Mouse (Mus musculus): ENCODE data around the gene Arhgef11.

Arhgef11 gene

DNA sequence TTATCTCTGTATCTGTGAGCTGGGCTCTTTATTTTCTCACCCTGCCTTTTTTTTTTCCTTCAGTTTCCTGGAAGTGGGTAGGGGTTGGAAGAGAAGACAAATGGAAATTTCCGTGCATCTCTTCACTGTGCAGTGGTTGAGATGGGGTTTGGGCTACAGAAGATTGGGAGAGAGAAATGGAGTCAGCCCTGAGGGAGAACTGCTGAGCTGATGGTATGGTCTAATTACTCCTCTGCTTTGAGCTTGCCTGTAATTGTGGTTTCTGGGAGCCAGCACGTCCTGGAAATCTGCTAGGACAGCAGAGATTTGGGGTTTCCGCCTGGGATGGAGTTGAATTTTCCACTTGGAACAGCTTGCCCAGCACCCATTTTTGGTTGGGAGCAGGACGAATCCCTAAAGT is 43.1 kb downstream of the Arhgef11 start:
- in situ Hi-C loops (cut with MboI, MseI) = no loop called here

GRCm38 (mm10) chr3:87661291-87661690 is 43.9 kb downstream of the Arhgef11 start:
- in situ Hi-C loops (cut with MboI, MseI) = no loop called here

DNA sequence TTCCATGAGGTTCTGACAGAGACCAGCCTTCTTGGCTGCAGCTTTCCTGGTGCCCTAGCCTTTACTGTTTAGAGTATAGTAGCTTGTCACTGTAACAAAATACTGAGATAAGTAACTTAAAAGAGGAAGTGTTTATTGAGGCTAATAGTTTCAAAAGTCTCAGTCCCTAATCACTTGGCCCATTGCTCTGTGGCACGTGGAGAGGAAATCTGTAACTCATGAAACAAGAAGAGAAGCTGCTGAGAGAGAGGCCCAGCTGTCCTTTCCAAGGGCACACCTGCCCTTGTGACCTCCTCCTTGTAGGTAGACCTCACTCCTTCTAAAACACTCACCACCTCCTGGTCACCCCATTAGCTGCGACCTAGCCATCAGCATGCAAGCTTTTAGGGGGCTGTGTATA is 101.2 kb downstream of the Arhgef11 start:
- in situ Hi-C loops (cut with MboI, MseI) = no loop called here

GRCm38 (mm10) chr3:87724556-87724955 is 107.2 kb downstream of the Arhgef11 start:
- in situ Hi-C loops (cut with MboI, MseI) = no loop called here

GRCm38 (mm10) chr3:87725396-87726160 is 108.2 kb downstream of the Arhgef11 start:
- in situ Hi-C loops (cut with MboI, MseI) = no loop called here

DNA sequence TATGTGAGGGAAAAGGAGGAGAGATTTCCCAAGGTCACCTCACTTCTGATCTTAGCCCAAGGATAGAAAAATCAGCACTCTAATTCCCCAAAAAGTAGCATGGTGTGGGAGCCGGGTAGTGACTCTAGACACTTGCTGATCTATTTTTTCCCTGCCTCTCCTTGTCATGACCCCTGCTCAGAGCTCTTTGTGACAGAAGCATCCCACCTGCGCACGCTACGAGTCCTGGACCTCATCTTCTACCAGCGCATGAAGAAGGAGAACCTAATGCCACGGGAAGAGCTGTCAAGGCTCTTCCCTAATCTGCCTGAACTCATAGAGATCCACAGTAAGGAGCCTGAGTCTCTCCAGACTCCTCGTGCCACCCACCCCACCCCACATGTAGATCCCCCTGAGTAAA is 108.8 kb downstream of the Arhgef11 start:
- in situ Hi-C loops (cut with MboI, MseI) = no loop called here

- in situ Hi-C loops (cut with MboI, MseI) = no loop called here
Observed at GRCm38 (mm10) chr3:87728696-87729095, 111.3 kb downstream of the Arhgef11 start.

GRCm38 (mm10) chr3:87733098-87733497 is 115.7 kb downstream of the Arhgef11 start:
- in situ Hi-C loops (cut with MboI, MseI) = no loop called here

GRCm38 (mm10) chr3:87733984-87734761 is 116.8 kb downstream of the Arhgef11 start:
- in situ Hi-C loops (cut with MboI, MseI) = no loop called here

DNA sequence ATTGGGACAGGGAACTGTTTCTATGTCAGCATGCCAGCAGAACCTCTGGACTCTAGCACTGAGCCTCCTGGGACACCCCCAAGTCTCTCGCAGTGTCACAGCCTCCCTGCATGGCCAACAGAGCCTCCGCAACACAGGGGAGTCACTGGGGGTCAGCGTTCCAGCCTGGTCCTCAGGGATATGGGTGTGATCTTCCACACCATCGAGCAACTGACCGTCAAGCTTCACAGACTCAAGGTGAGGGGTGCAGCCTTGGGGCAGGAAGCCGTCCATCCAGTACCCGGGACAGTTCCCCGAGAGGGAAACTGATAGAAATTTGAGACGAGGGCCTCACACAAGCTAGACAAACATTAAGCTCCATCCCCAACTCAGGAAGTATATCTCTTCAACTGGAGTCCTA is 118.0 kb downstream of the Arhgef11 start:
- in situ Hi-C loops (cut with MboI, MseI) = no loop called here

GRCm38 (mm10) chr3:87738906-87739305 is 121.5 kb downstream of the Arhgef11 start:
- in situ Hi-C loops (cut with MboI, MseI) = no loop called here

GRCm38 (mm10) chr3:87742013-87742412 is 124.7 kb downstream of the Arhgef11 start:
- in situ Hi-C loops (cut with MboI, MseI) = no loop called here

DNA sequence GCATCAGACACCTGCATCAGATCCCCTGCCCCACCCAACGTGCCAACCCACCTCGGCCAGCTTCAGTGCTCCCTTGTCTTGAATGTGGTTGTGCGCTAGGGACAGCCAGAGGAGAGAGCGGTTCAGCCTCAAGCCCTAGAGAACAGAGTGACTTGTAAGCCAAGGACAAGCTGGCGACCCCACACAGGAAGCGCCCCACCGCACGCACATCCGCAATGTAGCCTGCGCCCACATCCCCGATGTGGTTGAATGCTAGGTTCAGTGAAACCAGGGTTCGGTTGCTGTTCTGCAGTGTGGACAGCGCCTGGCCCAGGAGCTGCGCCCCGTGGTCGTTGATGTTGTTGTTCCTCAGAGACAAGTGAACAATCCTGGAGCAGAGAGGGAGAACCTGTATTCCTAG is 125.4 kb downstream of the Arhgef11 start:
- in situ Hi-C loops (cut with MboI, MseI) = no loop called here

GRCm38 (mm10) chr3:87743927-87744326 is 126.6 kb downstream of the Arhgef11 start:
- in situ Hi-C loops (cut with MboI, MseI) = no loop called here

- in situ Hi-C loops (cut with MboI, MseI) = no loop called here
Observed at GRCm38 (mm10) chr3:87745036-87745659, 127.8 kb downstream of the Arhgef11 start.

DNA sequence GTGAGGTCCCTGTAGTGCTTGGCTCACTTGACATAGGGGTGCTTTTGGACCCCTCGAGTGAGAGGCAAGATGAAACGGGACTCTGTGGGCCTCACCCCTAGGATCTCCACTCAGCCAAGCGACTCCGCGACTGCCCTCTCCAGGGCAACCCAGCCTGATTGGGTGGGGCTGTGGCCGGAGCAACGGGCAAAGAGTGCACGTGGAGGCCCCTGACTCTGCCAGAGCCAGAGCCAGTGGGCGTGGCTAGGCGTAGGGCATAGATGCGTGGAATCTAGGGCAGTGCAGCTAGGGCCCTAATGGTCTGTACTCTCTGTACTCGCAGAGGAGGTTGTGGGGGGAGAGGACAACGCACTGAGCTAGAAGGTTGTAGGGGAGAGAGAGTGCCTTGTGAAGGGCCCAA is 131.1 kb downstream of the Arhgef11 start, which contains the start of gene Lrrc71:
Gene Lrrc71 (minus strand): TSS at position 195 of the 400 bp plus-strand sequence.
- in situ Hi-C loops (cut with MboI, MseI) = no loop called here

GRCm38 (mm10) chr3:87749036-87749435 is 131.7 kb downstream of the Arhgef11 start:
- in situ Hi-C loops (cut with MboI, MseI) = no loop called here

DNA sequence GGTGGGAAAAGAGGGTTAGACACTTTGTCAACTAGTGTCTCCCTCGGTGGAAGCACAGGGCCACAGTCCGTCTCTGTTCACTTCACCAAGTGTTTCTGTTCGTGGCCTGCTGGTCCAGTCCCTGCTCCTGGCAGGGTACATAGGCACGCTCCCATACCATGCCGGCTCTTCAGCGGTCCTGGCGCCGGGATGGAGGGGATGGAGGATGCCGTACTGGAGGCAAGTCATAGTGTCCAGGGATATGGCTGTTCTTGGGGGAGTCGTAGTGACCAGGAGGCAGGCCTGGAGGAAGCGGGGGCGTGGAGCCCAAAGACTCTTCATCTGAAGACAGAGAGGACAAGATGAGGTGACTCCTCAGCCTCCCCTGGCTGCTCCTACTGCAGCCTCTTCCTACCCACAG is 132.6 kb downstream of the Arhgef11 start:
- in situ Hi-C loops (cut with MboI, MseI) = no loop called here

- in situ Hi-C loops (cut with MboI, MseI) = no loop called here
Observed at GRCm38 (mm10) chr3:87752567-87752966, 135.2 kb downstream of the Arhgef11 start.

DNA sequence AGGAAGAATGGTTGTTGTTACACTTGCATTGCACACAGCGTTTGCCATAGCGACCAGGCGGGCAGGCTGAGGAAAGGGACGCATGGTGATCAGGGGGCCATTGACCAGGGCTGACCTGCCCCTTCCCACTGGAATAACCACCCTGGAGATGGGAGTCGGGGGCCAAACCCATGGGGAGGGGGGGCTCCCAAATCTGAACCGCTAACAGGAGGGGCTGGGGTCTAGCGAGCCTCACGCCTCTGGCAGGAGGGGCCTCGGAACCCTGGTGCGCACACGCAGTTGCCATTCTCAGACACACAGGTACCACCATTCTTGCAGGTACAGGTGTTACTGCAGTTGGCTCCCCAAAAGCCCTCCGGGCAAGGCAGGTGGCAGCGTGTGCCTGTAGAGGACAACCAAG is 136.5 kb downstream of the Arhgef11 start:
- in situ Hi-C loops (cut with MboI, MseI) = no loop called here

GRCm38 (mm10) chr3:87755964-87756363 is 138.6 kb downstream of the Arhgef11 start:
- in situ Hi-C loops (cut with MboI, MseI) = no loop called here

- in situ Hi-C loops (cut with MboI, MseI) = no loop called here
Observed at GRCm38 (mm10) chr3:87756488-87756887, 139.1 kb downstream of the Arhgef11 start.
